Mouse (Mus musculus): ENCODE measurements around the gene Zfyve27.

- TF ChIP-seq GATA1 (IDR thresholded peaks at IDR 0.05; ENCODE audit: low read length) (no peak), TAL1 (IDR thresholded peaks at IDR 0.05; ENCODE audit: low read length) (no peak)
Observed at GRCm38 (mm10) chr19:42179356-42179755, 15.6 kb downstream of the Zfyve27 start.

Data from erythroblast, embryonic 14.5 days (primary cell).